Mouse (Mus musculus): ENCODE results near the gene Dmrt2.

GRCm38 (mm10) chr19:25647136-25647535 is 25.1 kb upstream of the Dmrt2 start:
- TF ChIP-seq TAL1 (IDR thresholded peaks at IDR 0.05; ENCODE audit: low read length), result no peak
- TF ChIP-seq GATA1 (IDR thresholded peaks at IDR 0.05; ENCODE audit: low read length), result no peak
